7 mouse cellular contexts compared by ENCODE assay signal in the genomic region with DNA sequence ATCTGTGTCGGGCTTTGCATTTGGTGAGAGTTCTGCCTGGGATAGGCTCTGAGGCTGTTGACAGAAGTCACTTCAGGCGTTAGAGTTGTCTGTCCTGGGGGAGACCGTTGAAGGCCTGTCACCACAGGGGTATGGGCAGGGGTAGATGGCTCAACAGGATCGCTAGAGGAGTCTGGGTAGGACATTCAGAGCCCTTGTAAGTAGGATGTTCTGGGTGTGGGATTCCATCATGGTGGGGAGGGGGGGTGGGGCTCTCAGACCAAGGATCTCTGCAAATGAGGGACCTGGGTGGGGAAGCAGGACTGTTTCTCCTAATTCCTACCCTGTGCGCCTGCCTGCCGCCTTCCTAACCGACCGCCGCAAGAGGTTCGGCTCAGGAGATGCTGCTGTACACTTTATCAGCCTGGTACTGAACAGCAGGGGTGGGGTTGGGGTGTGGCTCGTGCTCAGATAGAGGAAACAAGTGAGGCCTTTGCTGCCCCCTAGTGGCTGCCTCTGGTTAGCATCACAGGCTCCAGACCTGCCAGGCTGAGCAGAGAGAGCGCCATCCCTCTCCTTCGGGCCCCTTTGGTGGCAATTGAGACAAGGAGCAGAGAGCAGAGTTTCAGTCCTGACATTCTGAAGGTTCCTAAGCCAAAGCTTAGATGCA. TPM values are rescaled to one million over a fixed set of nuclear protein-coding genes. Genes with fewer than 3 reads are reported as not detected.
DNase-seq lines count a peak whose midpoint lies in the region; ATAC-seq and TF ChIP-seq lines count a peak whose summit lies in the region.

No protein-coding gene starts in this region.

- H3K4me1 ChIP-seq in embryonic facial prominence, embryonic 10.5 days: peaks cover 31% of the 10 kb centered on the region
- peaks cover 38% of the 10 kb centered on the region for H3K4me1 ChIP-seq in limb, embryonic 10.5 days
- 0 out of 2 replicates have a peak, but pooled peaks cover 5% of the 10 kb centered on the region for H3K4me1 ChIP-seq in midbrain, embryonic 13.5 days (replicated peaks)
- H3K4me1 ChIP-seq in small intestine, adult 2 months (ENCODE audit: control insufficient read depth, insufficient read depth, insufficient read length, low read length): peaks cover 23% of the 10 kb centered on the region

- peak; percentile 91 for TF ChIP-seq CTCF in small intestine, adult 2 months (IDR thresholded peaks at IDR 0.05; ENCODE audit: extremely low read depth, insufficient read length, insufficient replicate concordance, low read depth, low read length)

- H3K27ac ChIP-seq in embryonic facial prominence, embryonic 10.5 days (replicated peaks): no peak overlapping the region
- H3K27ac ChIP-seq in limb, embryonic 10.5 days: no peak overlapping the region
- no peak overlapping the region for H3K27ac ChIP-seq in midbrain, embryonic 13.5 days
- H3K27ac ChIP-seq in small intestine, adult 2 months (ENCODE audit: insufficient read depth, low read depth, low read length): peak overlapping the region; percentile 64

- H3K4me2 ChIP-seq in midbrain, embryonic 13.5 days (replicated peaks): no peak overlapping the region; the same call in 1 of the 2 replicates

- DNase-seq in adrenal gland, adult 8-10 months: peak; percentile 86
- DNase-seq in embryonic facial prominence, embryonic 10.5 days (ENCODE audit: low spot score): peak; percentile 92
- DNase-seq in heart, adult 18-20 months: peak; percentile 93 to 96
- DNase-seq in kidney, adult 18-20 months: peak; percentile 93
- DNase-seq in limb, embryonic 10.5 days (ENCODE audit: low spot score): peak; percentile 96

- no peak for TF ChIP-seq POLR2A in small intestine, adult 2 months (IDR thresholded peaks at IDR 0.05; ENCODE audit: low read depth, low read length)

- H3K9me3 ChIP-seq in embryonic facial prominence, embryonic 10.5 days: no peaks in the 10 kb centered on the region
- H3K9me3 ChIP-seq in limb, embryonic 10.5 days (replicated peaks): no peaks in the 10 kb centered on the region
- H3K9me3 ChIP-seq in midbrain, embryonic 13.5 days: no peaks in the 10 kb centered on the region

- no peak overlapping the region for H3K9ac ChIP-seq in midbrain, embryonic 13.5 days (replicated peaks)

- WGBS in embryonic facial prominence, embryonic 10.5 days: 17% methylated on average over 13 of the region's 13 CpGs
- 17% methylated on average over 13 of the region's 13 CpGs for WGBS in limb, embryonic 10.5 days
- 21% methylated on average over 13 of the region's 13 CpGs for WGBS in midbrain, embryonic 13.5 days
- WGBS in small intestine, adult 2 months: 5% methylated on average over 13 of the region's 13 CpGs

- H3K4me3 ChIP-seq in embryonic facial prominence, embryonic 10.5 days: 0 out of 2 replicates have a peak overlapping the region, but pooled peaks have one; percentile 17
- no peak overlapping the region for H3K4me3 ChIP-seq in limb, embryonic 10.5 days
- H3K4me3 ChIP-seq in midbrain, embryonic 13.5 days (replicated peaks): no peak overlapping the region
- peak overlapping the region; percentile 56 for H3K4me3 ChIP-seq in small intestine, adult 2 months (ENCODE audit: low read depth, low read length)

- H3K27me3 ChIP-seq in embryonic facial prominence, embryonic 10.5 days (replicated peaks; ENCODE audit: low read depth, poor library complexity, severe bottlenecking): 0 out of 2 replicates have a peak, but pooled peaks cover 8% of the 10 kb centered on the region
- 0 out of 2 replicates have a peak, but pooled peaks cover 3% of the 10 kb centered on the region for H3K27me3 ChIP-seq in limb, embryonic 10.5 days (ENCODE audit: low read depth, poor library complexity, severe bottlenecking)
- peaks cover 17% of the 10 kb centered on the region; the same call in 1 of the 2 replicates for H3K27me3 ChIP-seq in midbrain, embryonic 13.5 days
- no peaks in the 10 kb centered on the region for H3K27me3 ChIP-seq in small intestine, adult 2 months (ENCODE audit: control insufficient read depth, insufficient read depth, low read length)

- H3K36me3 ChIP-seq in embryonic facial prominence, embryonic 10.5 days (replicated peaks): peaks cover 18% of the 10 kb centered on the region
- H3K36me3 ChIP-seq in limb, embryonic 10.5 days: peaks cover 19% of the 10 kb centered on the region
- no peaks in the 10 kb centered on the region for H3K36me3 ChIP-seq in midbrain, embryonic 13.5 days
- H3K36me3 ChIP-seq in small intestine, adult 2 months (ENCODE audit: control insufficient read depth, insufficient read depth, low read length): peaks cover 30% of the 10 kb centered on the region

- ATAC-seq in midbrain, embryonic 13.5 days: peak; percentile 79

RNA-seq across cellular contexts. Expression of gene Lgals2, which starts 3.7 kb away (rescaled TPM):
- not detected for total RNA-seq in adrenal gland, adult 8-10 months (2022)
- not detected in 2 replicates for polyA plus RNA-seq in embryonic facial prominence, embryonic 10.5 days (2016; fragmentation: Nextera tagmentation; extraction: Ambion mirVana)
- not detected for total RNA-seq in heart, adult 18-20 months (2021)
- polyA plus RNA-seq in limb, embryonic 10.5 days (2016; fragmentation: Nextera tagmentation; extraction: Ambion mirVana): not detected in 2 replicates
- polyA plus RNA-seq in midbrain, embryonic 13.5 days (2015; fragmentation: Nextera tagmentation; extraction: Ambion mirVana): 1.1 TPM in 1 of 2 replicates, not detected in the other
- 637 and 2,134 TPM in 2 replicates for polyA plus RNA-seq in small intestine, adult 2 months (2012; rRNA removed)

RNA-seq across cellular contexts. Expression of gene Cdc42ep1, which starts 9.2 kb away (rescaled TPM):
- 10 to 100 TPM; 41.2 to 85.0 (median 65.8) TPM for total RNA-seq in adrenal gland, adult 8-10 months (2022)
- 19.9 and 20.8 TPM in 2 replicates for polyA plus RNA-seq in embryonic facial prominence, embryonic 10.5 days (2016; fragmentation: Nextera tagmentation; extraction: Ambion mirVana)
- 10 to 100 TPM; 26.3 to 27.9 TPM for total RNA-seq in heart, adult 18-20 months (2021)
- polyA plus RNA-seq in limb, embryonic 10.5 days (2016; fragmentation: Nextera tagmentation; extraction: Ambion mirVana): 18.8 and 22.0 TPM in 2 replicates
- 7.0 and 8.5 TPM in 2 replicates for polyA plus RNA-seq in midbrain, embryonic 13.5 days (2015; fragmentation: Nextera tagmentation; extraction: Ambion mirVana)
- polyA plus RNA-seq in small intestine, adult 2 months (2012; rRNA removed): 18.9 and 26.0 TPM in 2 replicates

RNA-seq across cellular contexts. Expression of gene Gga1, which starts 25.4 kb away (rescaled TPM):
- 10 to 100 TPM; 57.9 to 79.2 (median 66.5) TPM for total RNA-seq in adrenal gland, adult 8-10 months (2022)
- polyA plus RNA-seq in embryonic facial prominence, embryonic 10.5 days (2016; fragmentation: Nextera tagmentation; extraction: Ambion mirVana): 52.0 and 53.5 TPM in 2 replicates
- 10 to 100 TPM; 40.3 to 45.2 TPM for total RNA-seq in heart, adult 18-20 months (2021)
- polyA plus RNA-seq in limb, embryonic 10.5 days (2016; fragmentation: Nextera tagmentation; extraction: Ambion mirVana): 49.9 and 56.5 TPM in 2 replicates
- 47.8 and 49.2 TPM in 2 replicates for polyA plus RNA-seq in midbrain, embryonic 13.5 days (2015; fragmentation: Nextera tagmentation; extraction: Ambion mirVana)
- 62.5 and 105 TPM in 2 replicates for polyA plus RNA-seq in small intestine, adult 2 months (2012; rRNA removed)

RNA-seq across cellular contexts. Expression of gene Gm49510, which starts 47.8 kb away (rescaled TPM):
- under 1 TPM in 1 of 4 experiments, not detected in 3; 0.45 TPM for total RNA-seq in adrenal gland, adult 8-10 months (2022)
- polyA plus RNA-seq in embryonic facial prominence, embryonic 10.5 days (2016; fragmentation: Nextera tagmentation; extraction: Ambion mirVana): 0.34 and 0.74 TPM in 2 replicates
- total RNA-seq in heart, adult 18-20 months (2021): under 1 TPM; 0.10 to 0.27 TPM
- polyA plus RNA-seq in limb, embryonic 10.5 days (2016; fragmentation: Nextera tagmentation; extraction: Ambion mirVana): 0.13 and 0.51 TPM in 2 replicates
- 0.12 TPM in 1 of 2 replicates, not detected in the other for polyA plus RNA-seq in midbrain, embryonic 13.5 days (2015; fragmentation: Nextera tagmentation; extraction: Ambion mirVana)
- 0.13 TPM in 1 of 2 replicates, not detected in the other for polyA plus RNA-seq in small intestine, adult 2 months (2012; rRNA removed)

RNA-seq across cellular contexts. Expression of gene Sh3bp1, which starts 47.9 kb away (rescaled TPM):
- 10 to 100 TPM in 2 of 4 experiments, 1 to 10 TPM in 2; 8.5 to 23.0 (median 15.2) TPM for total RNA-seq in adrenal gland, adult 8-10 months (2022)
- 35.6 and 36.1 TPM in 2 replicates for polyA plus RNA-seq in embryonic facial prominence, embryonic 10.5 days (2016; fragmentation: Nextera tagmentation; extraction: Ambion mirVana)
- 1 to 10 TPM; 3.5 to 7.1 TPM for total RNA-seq in heart, adult 18-20 months (2021)
- polyA plus RNA-seq in limb, embryonic 10.5 days (2016; fragmentation: Nextera tagmentation; extraction: Ambion mirVana): 51.1 and 51.2 TPM in 2 replicates
- polyA plus RNA-seq in midbrain, embryonic 13.5 days (2015; fragmentation: Nextera tagmentation; extraction: Ambion mirVana): 2.5 and 4.9 TPM in 2 replicates
- 41.3 and 48.8 TPM in 2 replicates for polyA plus RNA-seq in small intestine, adult 2 months (2012; rRNA removed)

Comparison
In these comparisons a context has a peak if more than half of its experiments do, and no peak if none do; other contexts are left out.
1. H3K4me3 ChIP-seq: peak in embryonic facial prominence, embryonic 10.5 days (single experiment) and small intestine, adult 2 months (single experiment); none in limb, embryonic 10.5 days (single experiment) and midbrain, embryonic 13.5 days (single experiment).
2. RNA of gene Lgals2, which starts 3.7 kb away (polyA plus RNA-seq): 637 to 2,134 TPM in small intestine, adult 2 months; not detected in embryonic facial prominence, embryonic 10.5 days, not detected in limb, embryonic 10.5 days and 1.1 TPM in midbrain, embryonic 13.5 days; every median in the first group is over 100 times any median in the second.
3. Peak in every context shown above with its lines, with median percentiles within 50 percentile points of each other: DNase-seq.